Mouse (Mus musculus): Measurements from ENCODE around the gene Mlf2.
"Not testable (repeated sequence)": the region's sequence is repeated elsewhere in the genome, so short reads cannot be mapped to it uniquely, and the experiment has no call there.

The Mlf2 gene

GRCm38 (mm10) chr6:124930754-124931524, at the start of gene Mlf2:
Mlf2 (plus strand) TSS chr6:124931386.
- peak; percentile 96 to 98 for DNase-seq (ENCODE audit: low spot score in 2 of 2)

GRCm38 (mm10) chr6:124881821-124882220, 49.4 kb upstream of the Mlf2 start:
- no peak for DNase-seq (ENCODE audit: low spot score in 2 of 2)

GRCm38 (mm10) chr6:124883351-124883750, 47.8 kb upstream of the Mlf2 start:
- no peak for DNase-seq (ENCODE audit: low spot score in 2 of 2)

- DNase-seq (ENCODE audit: low spot score in 2 of 2), result no peak
Measured at GRCm38 (mm10) chr6:124884714-124885500, 46.3 kb upstream of the Mlf2 start.

- no peak for DNase-seq (ENCODE audit: low spot score in 2 of 2)
Measured at GRCm38 (mm10) chr6:124885956-124886381, 45.2 kb upstream of the Mlf2 start.

- no peak for DNase-seq (ENCODE audit: low spot score in 2 of 2)
Measured at GRCm38 (mm10) chr6:124887986-124888385, 43.2 kb upstream of the Mlf2 start, which contains the start of gene Cd4. Cd4 (minus strand) TSS chr6:124888221.

- no peak for DNase-seq (ENCODE audit: low spot score in 2 of 2)
Measured at GRCm38 (mm10) chr6:124888555-124889125, 42.5 kb upstream of the Mlf2 start.

GRCm38 (mm10) chr6:124890997-124891396, 40.2 kb upstream of the Mlf2 start:
- no peak for DNase-seq (ENCODE audit: low spot score in 2 of 2)

- DNase-seq (ENCODE audit: low spot score in 2 of 2), result not testable (repeated sequence)
Measured at GRCm38 (mm10) chr6:124894113-124894512, 37.1 kb upstream of the Mlf2 start.

GRCm38 (mm10) chr6:124898359-124898758, 32.8 kb upstream of the Mlf2 start:
- DNase-seq (ENCODE audit: low spot score in 2 of 2), result no peak

- no peak for DNase-seq (ENCODE audit: low spot score in 2 of 2)
Measured at GRCm38 (mm10) chr6:124900056-124900800, 31.0 kb upstream of the Mlf2 start.

GRCm38 (mm10) chr6:124900801-124901480, 30.2 kb upstream of the Mlf2 start:
- DNase-seq (ENCODE audit: low spot score in 2 of 2), result peak in 1 of 2 experiments; percentile 52

GRCm38 (mm10) chr6:124901851-124902250, 29.3 kb upstream of the Mlf2 start:
- DNase-seq (ENCODE audit: low spot score in 2 of 2), result no peak

- DNase-seq (ENCODE audit: low spot score in 2 of 2), result peak; percentile 86 to 89
Measured at GRCm38 (mm10) chr6:124903580-124904151, 27.5 kb upstream of the Mlf2 start.

GRCm38 (mm10) chr6:124904161-124904981, 26.8 kb upstream of the Mlf2 start:
- DNase-seq (ENCODE audit: low spot score in 2 of 2), result peak; percentile 68 to 71

- DNase-seq (ENCODE audit: low spot score in 2 of 2), result no peak
Measured at GRCm38 (mm10) chr6:124904991-124905860, 26.0 kb upstream of the Mlf2 start.

- no peak for DNase-seq (ENCODE audit: low spot score in 2 of 2)
Measured at GRCm38 (mm10) chr6:124907767-124908166, 23.4 kb upstream of the Mlf2 start.

GRCm38 (mm10) chr6:124910032-124910431, 21.2 kb upstream of the Mlf2 start:
- no peak for DNase-seq (ENCODE audit: low spot score in 2 of 2)
